ENCODE assay signal across 8 mouse cellular contexts in the genomic region with DNA sequence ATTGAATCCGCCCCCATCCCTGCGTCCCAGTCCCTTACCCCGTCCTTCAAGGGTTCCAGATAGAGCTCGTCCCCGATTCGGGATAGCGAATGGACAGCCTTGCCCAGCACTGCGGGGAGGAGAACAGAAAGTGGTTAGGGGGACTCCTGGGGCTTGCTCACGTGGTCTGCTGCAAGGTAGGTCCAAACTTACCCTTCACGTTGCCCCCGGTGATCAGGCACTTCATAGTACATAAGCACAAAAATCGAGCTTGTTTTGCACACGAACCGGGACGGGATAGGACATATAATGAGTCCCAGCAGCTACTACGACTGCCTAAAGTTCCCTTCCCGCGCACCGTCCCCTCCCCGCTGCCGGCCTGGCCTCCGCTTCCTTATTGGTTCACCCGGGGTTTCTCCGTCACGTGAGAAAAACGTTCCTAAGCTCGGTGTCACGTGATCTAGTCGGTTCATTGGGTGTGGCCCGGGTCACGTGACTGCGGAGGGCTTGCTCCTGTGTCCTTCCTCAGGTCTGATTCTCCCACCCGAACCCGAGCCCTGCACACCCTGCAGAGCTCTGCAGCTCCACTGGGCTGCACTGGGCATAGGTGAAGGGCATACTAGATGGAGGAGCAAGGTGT. TPM values are rescaled to one million over a fixed set of nuclear protein-coding genes. Genes with fewer than 3 reads are reported as not detected.
DNase-seq lines count a peak whose midpoint lies in the region; ATAC-seq and TF ChIP-seq lines count a peak whose summit lies in the region.

A gene (minus strand): TSS at position 372 of the 619 bp plus-strand sequence.

- peak; percentile 98 for DNase-seq in brain, embryonic 14.5 days (ENCODE audit: low read depth)
- peak; percentile 86 for DNase-seq in liver, adult 2 months (ENCODE audit: extremely low read depth, low read depth, low spot score)
- DNase-seq in splenic B cell, adult 2 months (ENCODE audit: low read depth, low spot score): peak; percentile 96

- H3K36me3 ChIP-seq in C2C12 (ENCODE audit: control insufficient read depth, insufficient read depth) (peaks cover 29% of the 10 kb centered on the region), myocyte (ENCODE audit: control insufficient read depth, insufficient read depth) (peaks cover 5% of the 10 kb centered on the region)
- peaks cover 42% of the 10 kb centered on the region for H3K36me3 ChIP-seq in erythroblast, embryonic 14.5 days (ENCODE audit: control insufficient read depth)
- H3K36me3 ChIP-seq in heart, embryonic 11.5 days (ENCODE audit: control insufficient read depth, insufficient read depth, low read length): peaks cover 10% of the 10 kb centered on the region
- peaks cover 17% of the 10 kb centered on the region for H3K36me3 ChIP-seq in kidney, embryonic 16.5 days (ENCODE audit: insufficient read depth, low read length)
- no peaks in the 10 kb centered on the region for H3K36me3 ChIP-seq in liver, adult 2 months (ENCODE audit: control insufficient read depth, insufficient read depth, low read length)
- H3K36me3 ChIP-seq in splenic B cell, adult 2 months (ENCODE audit: control insufficient read depth, insufficient read depth, low read length, poor library complexity, severe bottlenecking): peaks cover 7% of the 10 kb centered on the region

- peak; percentile 88 for ATAC-seq in heart, embryonic 11.5 days (replicated peaks; ENCODE audit: insufficient number of reproducible peaks, low FRiP score, low TSS enrichment)
- ATAC-seq in kidney, embryonic 16.5 days (ENCODE audit: low FRiP score, low TSS enrichment): peak; percentile 89

- peak within 1 kb of the TSS; percentile 82 for H3K9ac ChIP-seq in heart, embryonic 11.5 days (ENCODE audit: low read depth, low read length)
- H3K9ac ChIP-seq in kidney, embryonic 16.5 days (replicated peaks; ENCODE audit: low read length): peak within 1 kb of the TSS; percentile 71
- H3K9ac ChIP-seq in liver, adult 2 months (ENCODE audit: low read depth, low read length): peak within 1 kb of the TSS; percentile 79

- TF ChIP-seq POLR2A in brain, embryonic 14.5 days (IDR thresholded peaks at IDR 0.05; ENCODE audit: borderline replicate concordance, extremely low read depth, insufficient read depth, insufficient read length, poor library complexity, severe bottlenecking): peak; percentile 30; the same call in 1 of the 2 replicates
- TF ChIP-seq POLR2A in liver, adult 2 months (IDR thresholded peaks at IDR 0.05; ENCODE audit: extremely low read depth, insufficient read depth, low read length): 0 out of 2 replicates have a peak, but pooled peaks have one; percentile 32
- TF ChIP-seq POLR2A in myocyte (IDR thresholded peaks at IDR 0.05; ENCODE audit: insufficient read length, low read depth): peak; percentile 74

- H3K4me1 ChIP-seq in erythroblast, embryonic 14.5 days (ENCODE audit: control insufficient read depth): peaks cover 54% of the 10 kb centered on the region
- peaks cover 24% of the 10 kb centered on the region for H3K4me1 ChIP-seq in heart, embryonic 11.5 days (ENCODE audit: control insufficient read depth, insufficient read depth, low read length)
- peaks cover 34% of the 10 kb centered on the region for H3K4me1 ChIP-seq in kidney, embryonic 16.5 days (ENCODE audit: insufficient read depth, low read length)
- H3K4me1 ChIP-seq in liver, adult 2 months (ENCODE audit: control insufficient read depth, insufficient read depth, low read length): peaks cover 14% of the 10 kb centered on the region

- no peak for TF ChIP-seq CTCF in C2C12 (IDR thresholded peaks at IDR 0.05; ENCODE audit: control insufficient read depth, insufficient read depth, insufficient read length)
- no peak for TF ChIP-seq CTCF in brain, embryonic 14.5 days (IDR thresholded peaks at IDR 0.05; ENCODE audit: borderline replicate concordance, extremely low read depth, insufficient read depth, insufficient read length)
- TF ChIP-seq CTCF in liver, adult 2 months (IDR thresholded peaks at IDR 0.05; ENCODE audit: low read depth, low read length): no peak

- H3K27me3 ChIP-seq in C2C12 (ENCODE audit: control insufficient read depth, insufficient read depth, insufficient read length): no peaks in the 10 kb centered on the region
- peaks cover 43% of the 10 kb centered on the region for H3K27me3 ChIP-seq in erythroblast, embryonic 14.5 days (ENCODE audit: control insufficient read depth)
- peaks cover 6% of the 10 kb centered on the region for H3K27me3 ChIP-seq in heart, embryonic 11.5 days (ENCODE audit: control insufficient read depth, insufficient read depth, low read length)
- peaks cover 3% of the 10 kb centered on the region; the same call in 1 of the 2 replicates for H3K27me3 ChIP-seq in kidney, embryonic 16.5 days (ENCODE audit: insufficient read depth, low read length)
- no peaks in the 10 kb centered on the region for H3K27me3 ChIP-seq in liver, adult 2 months (ENCODE audit: control insufficient read depth, insufficient read depth, low read length)
- no peaks in the 10 kb centered on the region for H3K27me3 ChIP-seq in myocyte (ENCODE audit: control insufficient read depth, insufficient read depth, insufficient read length)
- no peaks in the 10 kb centered on the region for H3K27me3 ChIP-seq in splenic B cell, adult 2 months (ENCODE audit: control insufficient read depth, insufficient read depth, low read length, poor library complexity, severe bottlenecking)

- peak within 1 kb of the TSS; percentile 60; the same call in 1 of the 2 replicates for H3K27ac ChIP-seq in heart, embryonic 11.5 days (ENCODE audit: low read depth, low read length)
- H3K27ac ChIP-seq in kidney, embryonic 16.5 days (ENCODE audit: low read length): peak within 1 kb of the TSS; percentile 59; the same call in 1 of the 2 replicates
- H3K27ac ChIP-seq in liver, adult 2 months (replicated peaks; ENCODE audit: insufficient read depth, low read depth, low read length): peak within 1 kb of the TSS; percentile 8; the same call in 1 of the 2 replicates

- peaks cover 31% of the 10 kb centered on the region for H3K79me2 ChIP-seq in C2C12 (ENCODE audit: control insufficient read depth, insufficient read depth)
- no peaks in the 10 kb centered on the region for H3K79me2 ChIP-seq in liver, adult 2 months (ENCODE audit: control insufficient read depth, insufficient read depth, low read length)
- H3K79me2 ChIP-seq in myocyte (ENCODE audit: control insufficient read depth, insufficient read depth): peaks cover 17% of the 10 kb centered on the region

- under 1% methylated on average over 34 of the region's 34 CpGs for WGBS in heart, embryonic 11.5 days (ENCODE audit: insufficient replicate concordance)
- under 1% methylated on average over 34 of the region's 34 CpGs for WGBS in kidney, embryonic 16.5 days
- WGBS in liver, adult 2 months: under 1% methylated on average over 34 of the region's 34 CpGs

- H3K9me3 ChIP-seq in erythroblast, embryonic 14.5 days (ENCODE audit: control insufficient read depth, low read length): no peaks in the 10 kb centered on the region
- H3K9me3 ChIP-seq in heart, embryonic 11.5 days (replicated peaks; ENCODE audit: control insufficient read depth, low read length): no peaks in the 10 kb centered on the region
- no peaks in the 10 kb centered on the region for H3K9me3 ChIP-seq in kidney, embryonic 16.5 days (ENCODE audit: low read length)

- peak within 1 kb of the TSS; percentile 80 for H3K4me2 ChIP-seq in heart, embryonic 11.5 days
- H3K4me2 ChIP-seq in kidney, embryonic 16.5 days (replicated peaks; ENCODE audit: low read depth, low read length): peak within 1 kb of the TSS; percentile 96
- peak within 1 kb of the TSS; percentile 100 for H3K4me2 ChIP-seq in myocyte (ENCODE audit: low read depth)

- peak within 1 kb of the TSS; percentile 83 for H3ac ChIP-seq in C2C12 (ENCODE audit: control insufficient read depth, insufficient read length, low read depth)
- peak within 1 kb of the TSS; percentile 20 for H3ac ChIP-seq in myocyte (ENCODE audit: control insufficient read depth, insufficient read length)

- peaks cover 14% of the 10 kb centered on the region for H3K79me3 ChIP-seq in C2C12 (ENCODE audit: low read depth)

- H3K4me3 ChIP-seq in C2C12 (ENCODE audit: insufficient read depth, poor library complexity, severe bottlenecking) (peak within 1 kb of the TSS; percentile 64), myocyte (peak within 1 kb of the TSS; percentile 69)
- H3K4me3 ChIP-seq in erythroblast, embryonic 14.5 days (replicated peaks): peak within 1 kb of the TSS; percentile 73
- peak within 1 kb of the TSS; percentile 71 for H3K4me3 ChIP-seq in heart, embryonic 11.5 days (ENCODE audit: low read depth, low read length)
- peak within 1 kb of the TSS; percentile 56 for H3K4me3 ChIP-seq in kidney, embryonic 16.5 days (ENCODE audit: low read length)
- H3K4me3 ChIP-seq in liver, adult 2 months (ENCODE audit: insufficient read depth, low read depth, low read length): peak within 1 kb of the TSS; percentile 78

TF ChIP-seq in C2C12, 6 proteins besides CTCF, POLR2A, EP300 and RAD21:
- TF ChIP-seq FOSL1 (IDR thresholded peaks at IDR 0.05; ENCODE audit: insufficient read depth, low read length, poor library complexity, severe bottlenecking): no peak
- no peak for TF ChIP-seq CEBPB (IDR thresholded peaks at IDR 0.05; ENCODE audit: low read depth)
- TF ChIP-seq USF1 (IDR thresholded peaks at IDR 0.05; ENCODE audit: low read depth): peak; percentile 99
- no peak for TF ChIP-seq MYOD1 (IDR thresholded peaks at IDR 0.05; ENCODE audit: control insufficient read depth, insufficient read length, low read depth)
- no peak for TF ChIP-seq MYOG (IDR thresholded peaks at IDR 0.05; ENCODE audit: control insufficient read depth, extremely low read depth, insufficient read length)
- TF ChIP-seq MAX (IDR thresholded peaks at IDR 0.05): peak; percentile 37

TF ChIP-seq in myocyte, 11 proteins besides CTCF, POLR2A, EP300 and RAD21:
- TF ChIP-seq SRF (IDR thresholded peaks at IDR 0.05; ENCODE audit: control insufficient read depth, insufficient read length, low read depth) (peak; percentile 42), USF1 (IDR thresholded peaks at IDR 0.05; ENCODE audit: low read depth) (peak; percentile 100), CEBPB (IDR thresholded peaks at IDR 0.05; ENCODE audit: insufficient read depth, poor library complexity, severe bottlenecking) (no peak), E2F4 (IDR thresholded peaks at IDR 0.05; ENCODE audit: insufficient read depth) (peak; percentile 74), POLR2AphosphoS2 (IDR thresholded peaks at IDR 0.05; ENCODE audit: insufficient read length, low read depth) (peak; percentile 84)

RNA-seq across cellular contexts. Expression of the gene that starts here (rescaled TPM):
- polyA plus RNA-seq in C2C12 (2012; fragmentation: generic; extraction: Trizol) (33.3 TPM), myocyte (2012; fragmentation: generic; extraction: Trizol) (16.7 TPM)
- 32.7 and 49.1 TPM in 2 replicates for polyA plus RNA-seq in brain, embryonic 14.5 days (2012; rRNA removed)
- polyA plus RNA-seq in erythroblast, embryonic 14.5 days (2012): 2.6 and 3.9 TPM in 2 replicates
- 20.6 and 24.1 TPM in 2 replicates for polyA plus RNA-seq in heart, embryonic 11.5 days (2014; fragmentation: Nextera tagmentation; extraction: Ambion mirVana)
- polyA plus RNA-seq in kidney, embryonic 16.5 days (2015; fragmentation: Nextera tagmentation; extraction: Ambion mirVana): 39.4 and 39.9 TPM in 2 replicates
- total RNA-seq in liver, adult 2 months (2014; rRNA removed): 0.74 and 1.3 TPM in 2 replicates
- 7.0 and 7.5 TPM in 2 replicates for polyA plus RNA-seq in liver, adult 2 months (2012; rRNA removed)

Comparison
In these comparisons a context has a peak if more than half of its experiments do, and no peak if none do; other contexts are left out.
1. Peak in every context shown above with its lines: DNase-seq, ATAC-seq, H3K4me3 ChIP-seq and H3K27ac ChIP-seq.
2. H3K27ac ChIP-seq: peak in every context shown above with its lines; median percentile 60 in heart, embryonic 11.5 days; 59 in kidney, embryonic 16.5 days; 8 in liver, adult 2 months.